Mouse (Mus musculus) lung, postnatal 14 days (tissue): ENCODE data around the gene Stx1b.
"Not testable (repeated sequence)": the region's sequence is repeated elsewhere in the genome, so short reads cannot be mapped to it uniquely, and the experiment has no call there.

ENCODE experiments used
- DNase-seq: peaks from one replicate; pipeline ENCODE4 v3.0.0; 2021

Stx1b gene

DNA sequence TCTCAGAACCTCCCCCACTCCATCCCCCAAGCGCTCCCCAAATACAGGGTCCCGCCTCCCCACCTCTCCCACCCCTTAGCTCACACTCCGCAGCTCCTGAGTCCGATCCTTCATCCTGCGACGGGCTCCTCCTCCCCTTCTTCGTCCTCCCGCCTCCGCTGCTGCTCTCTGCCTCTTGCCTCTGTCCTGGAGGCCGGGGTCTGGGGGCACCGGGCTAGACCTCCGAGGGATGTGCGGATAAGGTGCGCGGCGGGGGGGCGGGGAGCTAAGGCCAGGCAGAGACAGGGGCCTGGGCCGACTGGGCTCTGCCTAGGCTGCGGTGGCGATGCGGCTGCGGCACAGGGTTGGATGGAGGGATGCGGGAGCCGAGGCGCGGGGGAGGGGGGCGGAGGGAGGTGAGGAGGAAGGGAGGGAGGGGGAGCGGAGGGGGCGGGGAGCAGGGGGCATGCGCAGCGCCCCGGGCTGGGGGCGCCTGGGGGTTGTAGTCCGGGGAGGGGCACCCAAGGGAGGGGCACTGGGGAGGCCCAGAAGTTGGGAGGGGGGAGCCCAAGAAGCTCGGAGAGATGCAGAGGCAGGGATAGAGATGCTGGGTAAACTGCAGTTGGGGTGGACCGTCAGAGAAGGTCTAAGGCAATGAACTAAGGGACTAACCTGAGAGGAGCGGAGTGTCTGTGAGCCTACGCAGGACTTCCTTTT is at the start of gene Stx1b, which contains the start of gene Stx4a:
Stx1b (minus strand) TSS at position 374 of the 696 bp plus-strand sequence.
Stx4a (plus strand) TSS at position 119 of the 696 bp plus-strand sequence.
- DNase-seq = no peak

DNA sequence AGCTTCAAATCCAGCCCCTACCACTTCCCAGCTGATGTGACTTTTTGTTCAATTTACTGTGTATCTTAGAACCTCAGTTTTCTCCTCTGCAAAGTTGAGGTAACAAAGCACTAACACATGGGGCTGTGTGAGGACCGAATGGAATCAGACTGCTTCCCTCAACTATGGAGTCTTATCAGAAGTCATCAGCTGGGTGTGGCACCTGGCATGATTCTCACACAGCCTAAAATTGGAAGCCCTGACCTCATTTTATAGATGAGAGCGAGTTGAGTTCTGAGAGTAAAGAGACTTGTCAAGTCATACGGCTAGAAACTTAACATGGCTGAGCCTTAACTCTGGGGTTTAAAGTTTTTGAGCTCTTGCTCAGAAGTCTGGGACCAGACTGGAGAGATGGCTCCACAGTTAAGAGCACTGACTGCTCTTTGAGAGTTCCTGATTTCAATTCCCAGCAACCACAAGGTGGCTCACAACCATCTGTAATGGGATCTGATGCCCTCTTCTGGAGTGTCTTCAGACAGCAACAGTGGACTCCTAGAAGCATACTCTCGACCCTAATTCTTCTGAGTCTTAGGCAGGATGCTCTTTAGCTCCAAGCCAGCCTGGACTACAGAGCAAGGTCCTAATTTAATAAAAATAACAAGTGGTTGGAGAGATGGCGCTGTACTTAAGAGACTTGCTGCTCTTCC is 45.9 kb upstream of the Stx1b start:
- DNase-seq = no peak

DNA sequence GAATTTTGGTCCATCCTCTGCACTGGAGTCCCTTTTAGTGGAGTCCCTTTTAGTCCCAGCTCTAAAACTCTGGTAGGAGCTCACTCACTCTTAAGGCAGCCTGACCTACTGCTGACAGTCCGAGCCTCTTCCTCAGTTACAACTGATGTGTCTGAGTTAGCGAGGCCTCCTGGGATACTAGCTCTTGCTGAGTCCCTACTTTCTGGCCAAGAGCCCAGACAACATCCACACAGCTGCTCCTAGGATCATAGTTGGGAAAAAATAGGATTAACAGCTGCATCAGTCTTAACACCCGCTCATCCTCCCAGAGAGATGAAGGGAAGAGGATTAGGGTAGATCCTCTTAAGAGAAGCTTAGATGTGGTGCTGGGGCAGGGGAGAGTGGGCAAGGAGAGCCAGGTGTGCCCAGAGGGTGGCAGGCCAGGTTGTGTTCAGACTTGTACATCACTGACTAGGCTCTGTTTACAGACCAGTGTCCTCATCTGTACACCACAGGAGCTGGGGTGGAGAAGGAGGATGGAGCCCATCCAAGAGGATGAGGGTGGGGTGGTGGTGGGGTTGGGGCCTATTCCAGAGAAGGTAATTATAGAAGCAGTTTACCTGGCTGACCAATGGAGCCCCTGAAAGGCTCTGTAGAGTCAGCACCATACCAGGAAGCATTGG is 44.9 kb upstream of the Stx1b start:
- DNase-seq = no peak

DNA sequence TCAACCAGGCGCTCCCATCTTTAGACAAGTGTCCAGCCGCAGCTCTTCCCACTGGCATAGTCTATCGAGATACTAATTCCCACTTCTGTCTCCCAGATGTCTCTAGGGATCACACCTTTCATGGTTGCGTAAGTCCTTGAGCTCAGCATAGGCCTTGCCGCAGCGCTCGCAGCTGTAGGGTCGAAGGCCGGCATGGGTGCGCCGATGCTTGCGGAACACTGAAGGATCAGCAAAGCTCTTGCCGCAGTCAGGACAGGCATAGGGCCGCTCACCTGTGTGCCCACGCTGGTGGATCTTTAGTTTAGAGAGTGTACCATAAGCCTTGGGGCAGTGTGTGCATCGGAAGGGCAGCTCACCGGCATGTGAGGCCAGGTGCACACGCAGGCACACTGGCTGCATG is 43.3 kb upstream of the Stx1b start:
- DNase-seq = no peak

DNA sequence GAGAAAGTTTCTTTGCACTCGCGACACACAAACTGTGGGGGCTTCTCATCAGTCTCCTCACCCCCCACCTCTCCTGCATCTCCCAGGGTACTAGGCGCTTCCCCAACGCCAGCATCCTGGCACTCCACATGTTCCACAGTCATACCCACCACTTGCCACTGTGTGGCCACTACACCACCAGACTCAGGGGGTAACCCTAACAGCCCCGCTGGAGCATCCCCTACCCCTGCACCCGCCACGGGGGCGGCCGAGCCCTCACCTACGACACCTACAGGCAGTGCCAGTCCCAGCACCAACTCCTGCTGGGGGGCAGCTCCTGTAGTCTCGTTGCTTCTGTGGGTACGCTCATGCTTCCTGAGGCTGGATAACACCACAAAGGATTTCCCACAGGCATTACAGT is 42.1 kb upstream of the Stx1b start:
- no peak for DNase-seq

DNA sequence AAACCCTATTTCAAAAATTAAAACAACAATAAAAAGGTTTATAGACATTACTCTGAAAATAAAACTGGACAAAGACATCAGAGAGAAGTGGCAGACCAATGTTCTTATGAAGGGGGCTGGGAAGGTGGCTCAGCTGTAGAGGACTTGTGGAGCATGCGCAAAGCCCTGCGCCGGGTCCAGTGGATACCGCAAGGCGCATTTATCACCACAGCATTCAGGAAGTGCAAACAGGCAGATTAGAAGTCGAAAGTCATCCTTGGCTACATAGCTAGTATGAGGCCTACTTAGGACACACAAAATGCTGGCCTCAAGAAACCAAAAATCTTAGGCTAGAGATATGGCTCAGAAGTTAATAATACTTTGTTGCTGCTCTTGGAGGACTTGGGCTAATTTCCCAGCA is 33.9 kb upstream of the Stx1b start:
- no peak for DNase-seq

DNA sequence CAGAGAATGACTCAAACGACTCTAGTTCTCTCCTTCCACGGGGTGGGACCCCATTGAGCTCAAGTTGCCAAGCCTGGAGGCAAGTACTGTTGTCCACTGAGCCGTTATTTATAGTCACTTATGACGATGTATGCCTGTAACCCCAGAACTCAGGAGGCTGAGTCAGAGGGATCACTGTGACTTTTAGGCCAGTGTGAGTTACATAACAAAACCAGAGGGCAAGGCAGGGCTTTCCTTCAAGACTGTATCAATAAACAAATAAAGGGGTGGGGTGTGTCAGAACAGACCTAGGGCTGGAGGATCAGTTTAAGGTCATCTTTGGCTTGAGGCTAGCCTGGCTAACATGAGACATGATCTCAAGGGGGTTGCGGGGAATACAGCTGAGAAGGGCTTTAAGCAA is 26.6 kb upstream of the Stx1b start:
- no peak for DNase-seq

DNA sequence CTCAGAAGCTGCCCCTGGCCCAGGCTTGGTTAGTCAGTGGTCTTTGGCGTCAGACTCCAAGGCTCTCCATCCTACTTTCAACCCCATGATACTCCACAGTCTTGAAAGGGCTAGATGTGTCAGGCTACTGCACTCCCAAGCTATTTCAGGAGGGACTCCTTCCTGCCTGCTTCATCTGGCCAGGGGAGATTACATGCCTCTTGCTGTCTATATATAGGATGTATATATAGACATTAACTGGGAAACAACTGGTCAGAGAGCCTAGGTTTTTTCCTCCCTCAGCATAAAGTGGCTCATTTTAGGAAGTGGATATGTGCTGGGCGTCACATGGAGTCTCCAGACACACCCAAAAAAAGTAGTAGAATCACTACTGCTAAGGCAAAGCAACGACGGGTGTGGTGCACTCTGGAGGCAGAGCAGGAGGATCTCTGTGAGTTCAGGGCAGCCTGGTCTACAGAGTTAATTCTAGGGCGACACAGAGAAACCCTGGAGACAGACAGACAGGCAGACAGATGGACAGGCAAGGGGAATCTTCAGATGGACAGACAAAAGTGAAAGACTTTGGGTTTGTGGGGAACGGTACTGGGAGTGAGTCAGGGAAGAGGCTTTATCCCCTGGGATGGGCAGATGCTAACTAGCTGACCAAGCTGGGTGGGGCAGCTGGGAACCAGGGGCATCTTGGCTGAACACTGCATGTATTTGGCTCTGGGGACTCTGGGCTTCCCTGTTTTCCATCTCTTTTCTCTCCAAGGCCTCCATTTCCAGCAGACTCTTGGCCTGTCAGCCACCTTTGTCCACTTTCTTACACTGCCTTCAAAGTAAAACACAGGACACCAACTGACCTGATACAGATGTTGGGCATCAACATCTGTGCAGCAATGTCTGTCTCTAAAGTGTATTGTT is 25.9 kb upstream of the Stx1b start:
- DNase-seq = no peak

DNA sequence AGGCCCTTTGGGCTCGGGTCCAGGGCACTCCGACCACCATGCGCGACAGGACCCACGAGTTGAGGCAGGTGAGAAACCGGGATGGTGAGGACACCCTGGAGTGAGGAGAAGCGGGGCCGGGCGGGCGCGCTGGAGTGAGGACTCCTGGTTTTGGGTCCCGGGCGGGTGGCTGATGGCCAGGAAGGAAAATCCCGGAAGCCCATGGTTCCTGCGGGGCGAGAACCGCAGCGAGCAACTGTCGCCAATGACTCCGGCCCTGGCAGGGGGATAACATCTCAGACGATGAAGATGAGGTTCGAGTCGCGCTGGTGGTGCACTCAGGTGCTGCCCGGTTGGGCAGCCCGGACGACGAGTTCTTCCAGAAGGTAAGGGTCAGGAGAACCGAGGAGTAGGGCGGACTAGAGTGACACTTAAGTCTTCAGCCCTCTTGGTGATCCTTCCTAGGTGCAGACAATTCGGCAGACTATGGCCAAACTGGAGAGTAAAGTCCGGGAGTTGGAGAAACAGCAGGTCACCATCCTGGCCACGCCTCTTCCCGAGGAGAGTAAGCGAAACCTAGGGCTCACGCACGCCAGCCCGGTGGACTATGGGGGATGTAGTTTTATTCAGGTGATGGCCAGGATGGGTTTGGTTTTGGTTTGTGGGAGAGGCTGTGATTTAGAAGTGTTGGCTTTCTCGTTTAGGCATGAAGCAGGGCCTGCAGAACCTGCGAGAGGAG is 17.8 kb upstream of the Stx1b start:
- DNase-seq = peak; percentile 83

DNA sequence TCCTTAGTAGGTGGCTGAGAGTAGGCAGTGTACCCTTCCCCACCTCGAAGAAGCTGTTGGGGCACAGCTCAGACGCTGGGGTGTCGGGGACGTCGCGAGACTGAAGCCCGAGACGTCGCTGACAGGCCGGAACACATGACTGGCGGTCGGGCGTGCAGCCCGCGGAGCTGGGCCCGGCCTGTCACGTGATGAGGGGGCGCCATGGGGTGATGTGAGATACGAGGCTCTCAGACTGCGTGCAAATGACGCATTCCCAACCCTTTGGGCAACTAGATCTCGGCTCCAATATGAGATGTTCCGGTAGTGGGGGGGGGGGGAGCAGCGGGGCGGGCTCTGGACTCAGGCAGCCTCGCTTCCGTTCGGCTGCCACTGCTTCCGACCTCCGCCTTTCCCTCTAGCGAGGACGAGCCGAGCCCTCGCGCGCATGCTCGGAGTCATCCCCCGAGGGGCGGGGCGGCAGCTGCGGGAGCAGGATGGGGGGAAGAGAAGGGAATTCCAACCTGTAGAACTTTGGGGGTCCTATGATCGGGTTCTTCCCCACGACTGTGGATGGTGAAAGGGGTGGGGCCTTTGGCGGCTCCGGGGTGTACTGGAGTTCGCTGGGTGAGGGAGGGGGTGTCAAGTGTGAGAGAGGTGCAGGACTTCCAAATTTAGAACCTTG is 17.1 kb upstream of the Stx1b start:
- peak; percentile 93 for DNase-seq

DNA sequence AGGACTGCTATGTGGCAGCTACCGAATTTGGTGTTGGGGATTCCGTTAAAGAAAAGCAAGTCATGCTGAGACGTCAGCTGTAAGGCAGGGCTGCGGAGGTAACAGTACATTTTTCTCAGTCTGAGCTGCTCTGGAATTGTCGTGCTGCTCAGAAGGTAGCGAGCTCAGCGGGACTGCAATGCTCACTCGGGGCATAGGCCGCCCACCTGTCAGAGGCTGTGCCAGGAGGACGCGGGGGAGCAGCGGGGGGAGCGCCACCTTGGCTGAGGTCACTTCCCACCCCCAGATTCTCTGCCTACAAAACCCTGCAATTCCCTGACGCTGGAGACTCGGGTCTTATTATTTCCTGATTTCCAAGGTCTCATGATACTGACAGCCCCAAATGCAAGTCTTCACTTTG is 16.5 kb upstream of the Stx1b start:
- DNase-seq = peak; percentile 33

DNA sequence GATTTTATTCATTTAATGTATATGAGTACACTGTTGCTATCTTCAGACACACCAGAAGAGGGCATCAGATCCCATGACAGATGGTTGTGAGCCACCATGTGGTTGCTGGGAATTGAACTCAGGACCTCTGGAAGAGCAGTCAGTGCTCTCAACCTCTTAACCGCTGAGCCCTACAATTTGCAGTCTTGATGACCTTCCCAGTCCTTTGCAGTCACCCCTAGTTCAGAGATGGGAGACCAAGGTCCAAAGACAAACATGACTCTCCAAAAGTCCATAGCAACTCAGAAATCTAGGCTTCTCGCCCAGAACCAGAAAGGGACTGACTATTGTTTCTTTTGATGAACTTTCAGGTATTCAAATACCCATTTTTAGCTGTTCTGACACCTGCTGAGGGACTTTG is 15.7 kb upstream of the Stx1b start:
- not testable (repeated sequence) for DNase-seq

DNA sequence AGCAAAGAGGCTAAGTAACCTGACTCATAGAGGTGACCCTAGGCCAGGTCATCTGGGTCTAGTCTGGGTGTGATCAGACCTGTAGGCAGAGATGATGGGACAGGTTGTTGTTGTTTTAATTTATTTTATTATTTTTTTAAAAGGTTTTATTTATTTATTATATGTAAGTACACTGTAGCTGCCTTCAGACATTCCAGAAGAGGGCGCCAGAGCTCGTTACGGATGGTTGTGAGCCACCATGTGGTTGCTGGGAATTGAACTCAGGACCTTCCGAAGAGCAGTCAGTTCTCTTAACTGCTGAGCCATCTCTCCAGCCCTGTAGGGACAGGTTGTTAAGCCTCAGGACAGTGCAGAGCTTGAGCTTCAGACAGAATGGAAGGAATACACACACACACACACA is 13.5 kb upstream of the Stx1b start:
- not testable (repeated sequence) for DNase-seq

DNA sequence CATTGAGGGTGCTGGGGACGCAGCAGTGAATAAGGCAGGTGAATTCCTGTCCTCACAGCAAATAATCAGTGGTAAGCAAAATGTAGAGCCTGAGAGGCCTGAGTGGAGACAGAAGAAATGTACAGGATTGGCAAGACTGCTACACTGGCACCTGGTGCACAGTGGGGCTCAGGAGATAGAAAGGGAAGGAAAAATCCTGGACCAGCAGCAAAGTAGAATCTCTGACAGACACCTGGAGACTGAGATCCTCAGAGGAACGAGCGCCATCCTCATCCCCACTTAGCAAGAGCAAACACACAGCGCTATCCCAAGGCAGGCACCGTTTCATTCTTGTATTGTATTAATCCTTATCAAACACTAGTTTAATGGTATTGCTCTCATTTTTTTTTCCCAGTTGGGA is 13.1 kb upstream of the Stx1b start:
- no peak for DNase-seq

DNA sequence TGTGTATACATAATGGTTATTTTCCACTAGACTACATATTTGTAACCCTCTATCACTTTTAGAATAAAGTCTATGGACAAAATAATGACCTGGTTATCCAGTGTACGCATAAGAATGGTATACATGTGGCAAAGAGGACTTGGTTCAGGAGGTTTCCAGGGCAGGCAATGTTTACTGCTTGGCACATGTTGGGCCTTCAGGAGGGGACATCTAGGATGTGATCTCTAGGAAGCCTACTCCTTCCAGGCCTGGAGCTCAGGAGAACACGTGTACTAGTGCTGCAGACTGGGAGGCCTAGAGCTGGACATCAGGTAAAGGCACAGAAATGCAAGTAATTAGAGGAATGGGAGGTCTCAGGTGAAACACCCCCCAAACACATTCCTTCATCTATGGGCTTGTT is 11.2 kb upstream of the Stx1b start:
- DNase-seq = no peak

DNA sequence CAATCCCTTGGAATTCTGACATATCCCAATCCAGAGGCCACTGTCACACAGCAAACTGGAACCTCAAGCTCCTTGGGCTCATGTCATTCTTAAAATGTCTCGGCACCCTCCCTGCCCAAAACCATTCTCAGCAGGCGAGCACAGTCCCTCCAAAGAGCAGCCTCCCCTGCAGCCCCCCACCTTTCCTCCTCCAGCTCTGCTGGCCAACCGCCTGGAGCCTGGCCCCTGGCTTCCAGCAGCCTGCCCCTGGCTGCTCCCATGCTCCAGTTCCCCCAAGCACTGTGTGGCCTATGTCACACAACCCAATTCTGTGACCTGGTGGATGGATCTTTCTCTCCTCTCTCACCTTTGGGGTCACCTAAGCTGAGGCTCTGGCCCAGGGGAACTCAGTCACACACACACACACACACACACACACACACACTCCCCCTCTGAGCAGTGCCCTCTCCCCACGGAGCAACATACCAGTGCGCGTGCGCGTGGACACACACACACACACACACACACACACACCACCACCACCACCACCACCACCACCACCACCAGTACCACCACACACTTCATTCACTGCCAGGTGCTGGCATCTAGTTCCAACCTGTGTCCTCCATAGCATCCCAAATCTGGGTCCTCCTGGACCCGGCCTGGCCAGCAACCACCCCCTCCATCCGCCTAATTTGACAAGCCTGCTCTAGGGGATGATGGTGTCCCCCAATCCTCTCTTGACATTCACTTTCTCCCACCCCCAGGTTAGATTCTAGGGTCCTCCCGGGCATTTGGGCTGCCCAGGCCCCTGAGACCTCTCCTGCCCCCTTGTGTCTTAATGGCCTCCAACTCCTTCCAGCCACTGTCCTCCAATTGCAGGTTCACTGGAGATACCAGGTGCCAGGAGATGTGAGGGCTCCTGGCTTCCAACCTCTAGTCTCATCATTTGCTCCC is 845 bp downstream of the Stx1b start:
- DNase-seq = no peak

DNA sequence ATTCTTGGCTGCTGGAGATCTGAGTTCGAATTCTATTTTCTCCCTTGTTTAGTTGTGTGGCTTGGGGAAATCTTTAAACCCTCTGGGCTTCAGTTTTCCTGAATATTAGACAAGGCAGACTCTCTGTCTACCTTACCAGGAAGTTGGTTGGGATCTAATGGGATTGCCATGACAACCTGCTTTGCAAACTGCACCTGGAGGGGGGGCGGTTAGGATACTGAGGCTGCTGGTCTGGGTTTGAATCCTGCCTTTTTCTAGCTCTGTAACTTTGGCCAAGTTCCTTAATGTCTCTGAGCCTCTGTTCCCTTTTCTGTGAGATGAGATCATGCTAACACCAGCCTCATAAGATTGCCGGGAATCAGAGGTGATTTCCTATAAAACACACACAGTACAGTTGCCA is 1.9 kb downstream of the Stx1b start:
- DNase-seq = no peak

DNA sequence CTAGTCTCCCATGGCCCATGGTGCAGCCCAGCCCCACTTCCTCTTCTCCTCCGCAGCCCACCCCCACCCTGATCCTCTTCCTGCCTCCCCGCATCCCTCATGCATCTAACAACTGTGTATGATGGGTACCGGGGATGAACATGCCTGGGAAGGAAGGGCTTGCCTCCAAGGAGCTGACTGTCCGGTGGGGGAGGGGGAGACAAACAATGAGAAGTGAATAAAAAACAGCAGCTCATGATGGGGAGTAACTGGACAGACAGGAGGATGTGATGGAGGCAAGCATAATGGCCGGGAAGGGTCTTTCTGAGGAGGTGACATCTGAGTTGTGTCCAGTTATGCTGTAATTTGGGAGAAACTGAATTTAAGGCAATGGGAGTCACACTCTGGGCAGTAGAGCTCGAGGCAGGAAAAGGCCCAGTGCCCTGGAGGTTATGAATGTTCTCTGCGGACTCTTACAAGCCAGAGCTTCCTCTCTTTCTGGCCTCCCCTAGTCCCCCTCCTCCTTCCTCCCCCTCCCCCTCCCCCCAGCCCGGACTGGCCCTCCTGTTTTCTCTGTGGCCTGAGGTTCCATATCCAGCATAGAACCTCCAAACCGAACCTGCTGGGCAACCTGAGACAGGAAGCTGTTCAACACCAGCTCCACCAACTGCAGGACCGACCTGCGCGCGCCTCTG is 3.4 kb downstream of the Stx1b start:
- no peak for DNase-seq

DNA sequence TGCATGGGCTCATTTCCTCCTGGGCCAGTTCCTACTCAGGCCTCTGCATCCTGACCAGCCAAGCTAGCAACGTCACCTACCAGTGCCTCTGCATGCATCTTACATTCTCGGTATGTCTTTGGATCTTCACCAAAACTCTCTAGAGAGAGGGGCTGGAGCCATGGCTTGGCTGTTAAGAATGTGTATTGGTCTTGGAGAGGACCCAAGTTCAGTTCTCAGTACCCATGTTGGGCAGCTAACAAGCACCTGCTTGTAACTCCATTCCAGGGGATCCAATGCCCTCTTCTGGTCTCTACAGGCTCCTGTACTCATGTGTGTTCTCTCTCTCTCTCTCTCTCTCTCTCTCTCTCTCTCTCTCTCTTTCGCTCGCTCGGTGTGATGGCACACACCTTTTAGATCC is 6.6 kb downstream of the Stx1b start:
- DNase-seq = no peak

DNA sequence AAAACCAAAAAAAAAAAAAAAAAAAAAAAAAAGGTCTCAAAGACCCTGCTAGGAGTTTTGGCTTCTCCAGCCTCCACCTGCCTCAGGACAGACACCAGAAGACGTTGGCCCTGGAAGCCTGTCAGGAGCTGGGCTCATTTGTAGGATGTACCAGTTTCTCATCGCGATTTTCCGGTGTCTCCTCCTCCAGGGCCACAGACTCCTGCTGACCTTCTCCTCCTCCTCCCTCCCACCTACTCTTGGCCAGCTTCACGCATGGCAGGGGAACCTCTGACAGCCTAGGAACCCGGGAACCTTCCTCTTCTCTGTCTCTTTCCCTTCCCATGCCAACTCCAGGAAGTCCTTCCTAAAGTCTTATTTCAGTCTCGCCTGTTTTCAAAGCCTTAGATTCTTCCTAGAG is 7.3 kb downstream of the Stx1b start:
- no peak for DNase-seq
